Mouse (Mus musculus): ENCODE data around the gene Smg5.

Smg5 gene

GRCm38 (mm10) chr3:88395288-88395687 is 59.2 kb downstream of the Smg5 start:
- no peak for DNase-seq (ENCODE audit: low spot score in 2 of 2)

GRCm38 (mm10) chr3:88395742-88396141 is 59.7 kb downstream of the Smg5 start:
- DNase-seq (ENCODE audit: low spot score in 2 of 2) = no peak

DNA sequence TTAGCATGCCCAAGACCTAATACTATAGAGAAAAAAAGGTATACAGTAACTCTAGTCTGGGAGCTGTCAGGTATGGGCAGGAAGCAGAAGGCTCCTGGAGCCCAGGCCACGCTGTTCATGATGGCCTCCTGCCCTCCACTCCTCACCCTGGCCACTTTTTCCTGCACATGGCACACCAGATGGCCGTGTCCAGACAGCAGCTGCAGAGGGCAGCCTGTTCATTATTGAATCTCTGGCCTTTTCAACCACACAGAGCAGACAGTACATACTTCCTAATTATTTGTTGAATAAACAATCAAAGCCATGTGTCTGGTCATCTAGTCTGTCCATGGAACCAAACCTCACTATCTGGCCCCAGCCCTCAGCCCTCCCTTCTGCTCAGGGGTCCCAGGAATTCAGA is 62.6 kb downstream of the Smg5 start:
- DNase-seq (ENCODE audit: low spot score in 2 of 2) = no peak

DNA sequence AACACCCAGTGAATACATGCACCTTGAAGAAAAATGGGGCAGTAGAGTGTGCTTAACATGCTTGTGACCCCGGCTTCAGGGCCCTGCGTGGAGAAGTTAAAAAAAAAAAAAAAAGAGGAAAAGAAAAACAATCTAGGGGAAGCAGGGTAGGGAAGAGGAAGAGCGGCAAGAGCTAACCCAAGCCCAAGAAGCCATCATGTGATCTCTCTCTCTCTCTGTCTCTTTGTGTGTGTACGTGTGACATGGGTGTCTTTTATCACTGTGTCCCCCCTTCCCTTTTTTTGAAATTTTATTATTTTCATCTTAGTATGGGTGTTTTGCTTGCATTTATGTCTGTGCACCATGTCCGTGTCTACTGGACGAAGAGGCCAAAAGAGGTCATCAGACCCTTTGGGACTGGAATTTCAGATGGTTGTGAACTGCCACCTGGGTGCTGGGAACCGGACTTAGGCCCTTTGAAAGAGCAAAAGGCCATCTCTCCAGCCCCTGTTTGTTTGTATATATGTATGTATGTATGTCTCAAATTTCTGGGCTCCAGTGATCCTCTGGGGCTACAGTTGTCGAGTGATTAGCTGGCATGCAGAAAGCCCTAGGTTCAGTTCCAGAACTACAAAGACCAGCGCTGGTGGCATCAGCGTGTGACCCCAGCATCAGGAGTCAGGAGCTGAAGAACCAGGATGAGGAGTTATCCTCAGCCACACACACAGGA is 67.6 kb downstream of the Smg5 start:
- no peak for DNase-seq (ENCODE audit: low spot score in 2 of 2)

- peak; percentile 37 to 51 for DNase-seq (ENCODE audit: low spot score in 2 of 2)
Observed at GRCm38 (mm10) chr3:88407090-88407489, 71.0 kb downstream of the Smg5 start.

GRCm38 (mm10) chr3:88407529-88407928 is 71.5 kb downstream of the Smg5 start:
- DNase-seq (ENCODE audit: low spot score in 2 of 2) = no peak

DNA sequence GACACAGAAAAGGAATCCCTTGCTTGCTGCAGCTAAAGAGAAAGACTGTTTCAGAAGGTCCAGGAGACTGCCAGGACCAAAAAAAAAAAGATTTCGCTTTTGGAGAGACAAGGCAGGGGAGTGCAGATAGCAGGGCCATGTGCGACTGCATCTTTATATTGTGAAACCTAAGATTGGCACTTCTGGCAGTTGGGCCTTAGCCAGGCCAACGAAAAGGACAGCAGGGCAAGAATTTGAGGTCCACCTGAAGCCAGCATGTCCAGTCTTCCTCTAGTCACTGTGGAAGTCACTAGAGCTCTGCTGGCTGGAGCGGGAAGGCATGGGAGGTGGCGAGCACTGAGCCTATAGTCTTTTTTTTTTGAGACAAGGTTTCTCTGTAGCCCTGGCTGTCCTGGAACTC is 72.9 kb downstream of the Smg5 start:
- DNase-seq (ENCODE audit: low spot score in 2 of 2) = no peak

- DNase-seq (ENCODE audit: low spot score in 2 of 2) = peak; percentile 85 to 90
Observed at GRCm38 (mm10) chr3:88409741-88410644, 73.9 kb downstream of the Smg5 start, which contains the start of gene Pmf1. Gene Pmf1 (minus strand): TSS chr3:88410331.

- DNase-seq (ENCODE audit: low spot score in 2 of 2) = no peak
Observed at GRCm38 (mm10) chr3:88410645-88411031, 74.6 kb downstream of the Smg5 start.

GRCm38 (mm10) chr3:88411681-88412080 is 75.6 kb downstream of the Smg5 start:
- no peak for DNase-seq (ENCODE audit: low spot score in 2 of 2)
